Mouse (Mus musculus) forebrain, embryonic 11.5 days (tissue): ENCODE data around the gene Bora. TPM values are rescaled to one million over a fixed set of nuclear protein-coding genes. Genes with fewer than 3 reads are reported as not detected.

Source experiments
- ATAC-seq: fragments of 200-750 bp; cut with Nextera tagmentation; replicated peaks from 2 replicates; pipeline ENCODE4 v1.8.0; 2017; ENCODE audit warnings: moderate TSS enrichment; ENCODE audit not compliant: low FRiP score
- DNase-seq: peaks from one replicate; pipeline ENCODE4 v3.0.0-alpha.2; 2017; ENCODE audit warnings: low spot score
- H3K27ac ChIP-seq: fragments of 300-500 bp; sonication (generic); 2 replicates; pipeline ENCODE4 v1.5.1; 2014; ENCODE audit warnings: low read depth, low read length
- H3K27me3 ChIP-seq: fragments of 300-500 bp; sonication (generic); 2 replicates; pipeline ENCODE4 v1.6.1; 2014; ENCODE audit warnings: mild to moderate bottlenecking, low read length, mixed read lengths; ENCODE audit not compliant: control insufficient read depth, insufficient read depth
- H3K36me3 ChIP-seq: fragments of 300-500 bp; sonication (generic); 2 replicates; pipeline ENCODE4 v1.6.1; 2014; ENCODE audit warnings: mild to moderate bottlenecking, low read length, moderate library complexity, mixed read lengths; ENCODE audit not compliant: control insufficient read depth, insufficient read depth
- H3K4me1 ChIP-seq: fragments of 300-500 bp; sonication (generic); replicated peaks from 2 replicates; pipeline ENCODE4 v1.6.1; 2014; ENCODE audit warnings: low read length, mixed read lengths; ENCODE audit not compliant: control insufficient read depth, insufficient read depth
- H3K4me2 ChIP-seq: fragments of 300-500 bp; sonication (generic); 2 replicates; pipeline ENCODE4 v1.6.1; 2014; ENCODE audit warnings: low read depth, mild to moderate bottlenecking, low read length, moderate library complexity, mixed read lengths; ENCODE audit not compliant: severe bottlenecking
- H3K4me3 ChIP-seq: fragments of 300-500 bp; sonication (generic); 2 replicates; pipeline ENCODE4 v1.5.1; 2014; ENCODE audit warnings: low read depth, low read length
- H3K9ac ChIP-seq: fragments of 300-500 bp; sonication (generic); 2 replicates; pipeline ENCODE4 v1.6.1; 2014; ENCODE audit warnings: low read length
- H3K9me3 ChIP-seq: fragments of 300-500 bp; sonication (generic); 2 replicates; pipeline ENCODE4 v1.6.1; 2016; ENCODE audit warnings: low read length, mixed read lengths; ENCODE audit not compliant: control insufficient read depth
- WGBS: fragments of 180-500 bp; shearing (Covaris S2); extraction: QIAGEN DNeasy Blood & Tissue Kit; methylation state at CpG from one replicate; pipeline ENCODE4 v1.1.7; 2014; 5-methylcytosine and 5-hydroxymethylcytosine counted together
- polyA plus RNA-seq: library from polyadenylated mRNA; unstranded; fragments of >200 nt; fragmentation: Nextera tagmentation; extraction: Ambion mirVana; gene quantifications from 2 replicates; pipeline ENCODE4 v1.2.1, GENCODE M21; 2014

Bora gene
- polyA plus RNA-seq, 1 experiment from 2014 or later = 87.8 TPM

DNA sequence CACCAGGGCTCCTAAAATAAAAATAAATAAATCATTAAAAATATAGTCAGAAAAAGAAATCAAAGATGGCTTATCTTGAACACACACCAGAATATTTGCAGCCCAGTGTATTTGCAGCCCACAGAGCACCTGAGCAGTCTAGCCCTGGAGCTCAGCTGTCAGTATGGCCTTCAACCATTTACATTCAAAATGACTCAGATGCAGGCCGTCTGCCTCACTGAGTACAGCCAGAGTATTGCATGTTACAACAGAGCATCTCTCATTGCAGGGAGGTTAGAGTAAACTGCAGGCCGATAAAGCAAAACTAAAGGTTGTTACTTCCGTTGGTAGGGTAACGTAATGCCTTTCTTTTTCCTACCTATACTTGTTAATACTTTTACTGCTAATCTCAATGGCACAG is 78.1 kb downstream of the Bora start:
- DNase-seq (no peak), ATAC-seq (no peak)
- Histone ChIP-seq H3K36me3 (no peaks in the 10 kb centered on the region), H3K27me3 (no peaks in the 10 kb centered on the region), H3K4me3 (no peak overlapping the region), H3K9ac (no peak overlapping the region), H3K27ac (no peak overlapping the region), H3K4me2 (no peak overlapping the region), H3K4me1 (no peaks in the 10 kb centered on the region), H3K9me3 (no peaks in the 10 kb centered on the region)
- WGBS = 92% methylated on average over 4 of the region's 4 CpGs

Other genes starting within 250 kb of the Bora start
- gene Rpl36a-ps1, start 51.9 kb upstream of the Bora start, polyA plus RNA-seq = 2.1 and 3.4 TPM in 2 replicates
- 115 and 137 TPM in 2 replicates for gene Mzt1, start 88 bp upstream of the Bora start, polyA plus RNA-seq
- 21.2 and 26.3 TPM in 2 replicates for gene Pibf1, start 53.2 kb downstream of the Bora start, polyA plus RNA-seq
- gene Dis3, start 53.5 kb downstream of the Bora start, polyA plus RNA-seq = 46.1 and 50.2 TPM in 2 replicates